Mouse (Mus musculus) embryonic facial prominence, embryonic 14.5 days (tissue): ENCODE measurements around the gene Gm6793. TPM values are rescaled to one million over a fixed set of nuclear protein-coding genes. Genes with fewer than 3 reads are reported as not detected.

ENCODE experiments used
- ATAC-seq: fragments of 200-750 bp; cut with Nextera tagmentation; 2 replicates; pipeline ENCODE4 v1.8.0; 2017; ENCODE audit warnings: low read depth, moderate number of reproducible peaks, moderate TSS enrichment
- DNase-seq: peaks from one replicate; pipeline ENCODE4 v3.0.0-alpha.2; 2015; ENCODE audit warnings: low spot score
- H3K27ac ChIP-seq: fragments of 300-500 bp; sonication (generic); replicated peaks from 2 replicates; pipeline ENCODE4 v1.5.1; 2014; ENCODE audit warnings: low read depth, mild to moderate bottlenecking, low read length, moderate library complexity
- H3K27me3 ChIP-seq: fragments of 300-500 bp; sonication (generic); replicated peaks from 2 replicates; pipeline ENCODE4 v1.6.1; 2014; ENCODE audit warnings: low read length; ENCODE audit not compliant: control insufficient read depth, insufficient read depth
- H3K36me3 ChIP-seq: fragments of 300-500 bp; sonication (generic); 2 replicates; pipeline ENCODE4 v1.6.1; 2014; ENCODE audit warnings: low read length, mixed read lengths; ENCODE audit not compliant: control insufficient read depth, insufficient read depth
- H3K4me1 ChIP-seq: fragments of 300-500 bp; sonication (generic); 2 replicates; pipeline ENCODE4 v1.6.1; 2014; ENCODE audit warnings: antibody characterized with exemption, low read length; ENCODE audit not compliant: control insufficient read depth, insufficient read depth
- H3K4me2 ChIP-seq: fragments of 300-500 bp; sonication (generic); 2 replicates; pipeline ENCODE4 v1.6.1; 2014; ENCODE audit warnings: low read depth, mild to moderate bottlenecking, low read length, moderate library complexity, mixed read lengths
- H3K4me3 ChIP-seq: fragments of 300-500 bp; sonication (generic); 2 replicates; pipeline ENCODE4 v1.5.1; 2014; ENCODE audit warnings: low read depth, mild to moderate bottlenecking, low read length
- H3K9ac ChIP-seq: fragments of 300-500 bp; sonication (generic); 2 replicates; pipeline ENCODE4 v1.6.1; 2014; ENCODE audit warnings: low read depth, mild to moderate bottlenecking, low read length, moderate library complexity, mixed read lengths
- H3K9me3 ChIP-seq: fragments of 300-500 bp; sonication (generic); 2 replicates; pipeline ENCODE4 v1.6.1; 2016; ENCODE audit warnings: low read length; ENCODE audit not compliant: control insufficient read depth
- WGBS: fragments of 180-500 bp; shearing (Covaris S2); extraction: QIAGEN DNeasy Blood & Tissue Kit; methylation state at CpG from one replicate; pipeline ENCODE4 v1.1.7; 2014; 5-methylcytosine and 5-hydroxymethylcytosine counted together
- polyA plus RNA-seq: library from polyadenylated mRNA; unstranded; fragments of >200 nt; fragmentation: Nextera tagmentation; extraction: Ambion mirVana; gene quantifications from 2 replicates; pipeline ENCODE4 v1.2.1, GENCODE M21; 2014

The Gm6793 gene
- polyA plus RNA-seq, 1 experiment from 2014 or later = 0.57 TPM

DNA sequence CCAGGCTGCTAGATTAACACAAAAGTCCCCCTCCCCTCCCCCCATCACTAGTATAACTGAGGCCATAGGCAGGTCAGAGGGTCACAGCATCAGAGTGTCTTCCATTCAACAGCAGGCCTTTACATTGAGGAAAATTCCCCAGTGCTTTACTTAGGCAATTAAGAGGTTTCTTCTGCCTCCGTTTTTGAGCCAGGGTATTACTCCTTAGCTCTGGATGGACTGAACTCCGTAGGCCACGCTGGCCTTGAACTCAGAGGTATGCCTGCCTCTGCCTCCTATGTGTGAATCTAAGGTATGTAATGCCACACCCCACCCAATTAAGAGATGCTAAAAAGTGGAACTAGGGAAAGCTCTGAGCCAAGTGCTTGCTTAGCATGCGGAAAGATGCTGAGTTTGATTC is 51.3 kb downstream of the Gm6793 start:
- DNase-seq (no peak), ATAC-seq (no peak)
- Histone ChIP-seq H3K36me3 (0 out of 2 replicates have a peak, but pooled peaks cover 5% of the 10 kb centered on the region), H3K9ac (no peak overlapping the region), H3K27me3 (no peaks in the 10 kb centered on the region), H3K4me2 (no peak overlapping the region), H3K4me3 (no peak overlapping the region), H3K9me3 (no peaks in the 10 kb centered on the region), H3K4me1 (peaks cover 4% of the 10 kb centered on the region), H3K27ac (no peak overlapping the region)
- 87% methylated on average over 4 of the region's 4 CpGs for WGBS

Other genes with a start within 250 kb of the Gm6793 start
- 202 and 203 TPM in 2 replicates for gene Cfdp1, start 160.7 kb downstream of the Gm6793 start, polyA plus RNA-seq
- 3.6 and 4.1 TPM in 2 replicates for gene Tmem170, start 138.3 kb downstream of the Gm6793 start, polyA plus RNA-seq
- gene Chst5, start 104.6 kb downstream of the Gm6793 start, polyA plus RNA-seq = 4.7 and 5.4 TPM in 2 replicates
- 14.9 and 15.8 TPM in 2 replicates for gene Tmem231, start 81.2 kb downstream of the Gm6793 start, polyA plus RNA-seq
- 168 and 182 TPM in 2 replicates for gene Gabarapl2, start 74.3 kb downstream of the Gm6793 start, polyA plus RNA-seq
- gene Adat1, start 22.7 kb downstream of the Gm6793 start, polyA plus RNA-seq = 4.9 and 6.4 TPM in 2 replicates
- gene Kars, start 3.7 kb downstream of the Gm6793 start, polyA plus RNA-seq = 192 and 207 TPM in 2 replicates
- gene Terf2ip, start 3.6 kb downstream of the Gm6793 start, polyA plus RNA-seq = 16.4 TPM in 2 replicates